Mouse (Mus musculus): ENCODE results near the gene Cplx2. TPM values are rescaled to one million over a fixed set of nuclear protein-coding genes. Genes with fewer than 3 reads are reported as not detected.

The Cplx2 gene
- total RNA-seq (2021): 100 to 1,000 TPM; 798 to 848 TPM
- long read RNA-seq, experiment 1, partial matches to known transcripts: 236 of 270 reads
- long read RNA-seq, experiment 1, other reads (novel, unspliced or antisense): 34 of 270 reads
- long read RNA-seq, experiment 2, full-length matches to known transcripts: 2 of 239 reads
- long read RNA-seq, experiment 2, partial matches to known transcripts: 213 of 239 reads
- long read RNA-seq, experiment 2, other reads (novel, unspliced or antisense): 24 of 239 reads

- peak within 1 kb of the TSS; percentile 95 for H3K27ac ChIP-seq
- TF ChIP-seq CTCF (IDR thresholded peaks at IDR 0.05): no peak
- DNase-seq (ENCODE audit: extremely low spot score in 1 of 2, low spot score in 2 of 2): no peak
- intact Hi-C loops (cut with DNase I): loop anchor here (1.0 to 5.0 kb wide), 4 partner anchors 34 to 256 kb away; no protein-coding TSS in a partner anchor
- H3K4me3 ChIP-seq: peak within 1 kb of the TSS; percentile 54
These were observed at the start of gene Cplx2 for GRCm38 (mm10) chr13:54371049-54371386. Gene Cplx2, plus strand, starts transcription at chr13:54371349.

DNA sequence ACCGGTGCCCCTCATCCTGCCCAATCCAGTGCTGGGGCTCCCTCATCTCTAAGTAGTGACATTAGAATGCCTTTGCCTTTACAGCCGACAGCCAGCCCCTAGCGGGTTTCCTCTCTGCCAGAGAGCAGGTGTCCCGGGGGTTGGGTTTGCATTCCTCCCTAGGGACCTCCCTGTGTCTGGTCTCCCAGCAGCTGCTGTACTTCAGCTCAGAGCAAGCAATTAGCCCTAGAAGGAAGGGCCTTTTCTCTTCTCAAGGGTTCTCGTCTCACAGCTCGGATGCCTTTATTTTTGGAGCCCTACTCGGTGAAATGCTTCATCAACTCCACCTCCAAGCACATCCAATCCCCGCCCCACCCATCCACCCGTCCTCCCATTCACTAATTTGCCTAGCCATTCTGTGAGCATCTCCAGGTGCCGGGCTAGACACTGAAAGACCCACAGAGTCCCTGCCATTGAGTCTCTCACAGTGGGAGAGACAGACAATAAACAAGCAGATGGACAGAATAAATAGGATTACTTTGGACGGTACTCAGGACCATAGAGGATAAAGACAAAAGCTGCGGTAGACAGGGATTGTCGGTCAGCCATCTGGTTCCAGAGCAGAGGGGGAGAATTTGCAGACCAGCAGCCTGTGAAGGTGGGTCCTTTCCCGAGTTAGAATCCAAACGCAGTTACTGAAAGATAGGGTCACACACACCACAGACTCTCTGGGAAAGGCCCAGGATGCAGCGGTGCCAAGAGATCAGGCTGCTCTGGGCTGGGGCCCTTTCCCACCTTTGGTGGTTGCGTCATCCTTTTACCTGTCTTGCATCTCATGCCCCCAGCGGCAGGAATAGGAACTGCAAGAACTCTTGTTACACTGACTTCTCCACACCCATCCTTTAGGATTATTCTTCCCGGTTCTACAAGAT is 48.5 kb upstream of the Cplx2 start:
- TF ChIP-seq CTCF (IDR thresholded peaks at IDR 0.05): peak; percentile 74
- peak; percentile 66 to 70 for DNase-seq (ENCODE audit: extremely low spot score in 1 of 2, low spot score in 2 of 2)
- peak overlapping the region; percentile 29; the same call in 1 of the 2 replicates for H3K27ac ChIP-seq
- H3K4me3 ChIP-seq: no peak overlapping the region
- intact Hi-C loops (cut with DNase I): loop anchor here (5.0 kb wide), 1 partner anchor 125 kb away; no protein-coding TSS in a partner anchor

DNA sequence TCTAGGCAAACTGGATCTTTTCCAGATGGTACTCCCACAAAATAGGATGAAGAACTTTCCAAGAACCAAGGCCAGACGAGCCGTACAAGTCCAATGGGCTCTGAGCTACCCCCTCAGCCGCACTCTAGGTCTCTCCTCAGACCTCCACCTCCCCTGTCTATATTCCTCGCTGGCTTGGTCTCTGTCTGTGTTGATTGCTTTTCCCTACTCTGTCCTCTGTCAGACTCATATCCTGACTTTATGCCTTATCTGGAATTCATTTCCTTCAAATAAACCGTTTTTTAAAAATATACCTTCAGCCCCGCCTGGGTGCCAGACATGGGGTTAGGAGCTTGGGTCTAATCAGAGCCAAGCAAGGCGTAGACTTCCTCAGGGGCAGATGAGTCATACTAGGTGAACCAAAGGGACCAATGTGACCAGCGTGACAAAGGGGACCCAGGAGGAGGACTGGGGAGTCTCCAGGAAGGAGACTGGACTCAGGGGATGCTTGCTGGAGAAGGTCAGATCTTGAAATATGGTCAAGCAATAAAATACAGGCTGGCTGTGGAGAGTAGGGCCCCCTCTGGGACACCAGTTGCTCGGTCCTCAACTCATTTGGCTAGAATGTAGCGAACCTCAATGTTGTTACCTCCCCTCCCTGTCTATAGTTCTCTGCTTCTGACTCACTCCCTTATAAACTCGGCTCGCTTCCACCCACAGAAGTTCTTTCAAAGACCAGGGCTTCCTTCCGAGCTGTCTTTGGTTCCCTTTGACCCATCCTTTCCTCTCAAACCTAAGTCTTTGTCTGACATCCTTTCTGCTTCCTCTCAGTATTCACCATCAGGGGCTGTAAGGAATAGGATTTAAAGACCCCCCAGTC is 47.6 kb upstream of the Cplx2 start:
- H3K4me3 ChIP-seq: no peak overlapping the region
- intact Hi-C loops (cut with DNase I): loop anchor here (5.0 kb wide), 1 partner anchor 124 kb away; no protein-coding TSS in a partner anchor
- TF ChIP-seq CTCF (IDR thresholded peaks at IDR 0.05): no peak
- no peak for DNase-seq (ENCODE audit: extremely low spot score in 1 of 2, low spot score in 2 of 2)
- H3K27ac ChIP-seq: peak overlapping the region; percentile 28

- peak overlapping the region; percentile 28; the same call in 1 of the 2 replicates for H3K27ac ChIP-seq
- H3K4me3 ChIP-seq: no peak overlapping the region
- no peak for TF ChIP-seq CTCF (IDR thresholded peaks at IDR 0.05)
- intact Hi-C loops (cut with DNase I): loop anchor here (5.0 kb wide), 1 partner anchor 123 kb away; no protein-coding TSS in a partner anchor
- DNase-seq (ENCODE audit: extremely low spot score in 1 of 2, low spot score in 2 of 2): no peak
These were observed 47.0 kb upstream of the Cplx2 start for GRCm38 (mm10) chr13:54324178-54324577.

- intact Hi-C loops (cut with DNase I): no loop called here
- Histone ChIP-seq H3K27ac (peak overlapping the region; percentile 34; the same call in 1 of the 2 replicates), H3K4me3 (no peak overlapping the region)
- peak; percentile 38 to 56 for DNase-seq (ENCODE audit: extremely low spot score in 1 of 2, low spot score in 2 of 2)
- no peak for TF ChIP-seq CTCF (IDR thresholded peaks at IDR 0.05)
These were observed 45.3 kb upstream of the Cplx2 start for GRCm38 (mm10) chr13:54325814-54326213.

GRCm38 (mm10) chr13:54326686-54327447 is 44.3 kb upstream of the Cplx2 start:
- intact Hi-C loops (cut with DNase I): no loop called here

DNA sequence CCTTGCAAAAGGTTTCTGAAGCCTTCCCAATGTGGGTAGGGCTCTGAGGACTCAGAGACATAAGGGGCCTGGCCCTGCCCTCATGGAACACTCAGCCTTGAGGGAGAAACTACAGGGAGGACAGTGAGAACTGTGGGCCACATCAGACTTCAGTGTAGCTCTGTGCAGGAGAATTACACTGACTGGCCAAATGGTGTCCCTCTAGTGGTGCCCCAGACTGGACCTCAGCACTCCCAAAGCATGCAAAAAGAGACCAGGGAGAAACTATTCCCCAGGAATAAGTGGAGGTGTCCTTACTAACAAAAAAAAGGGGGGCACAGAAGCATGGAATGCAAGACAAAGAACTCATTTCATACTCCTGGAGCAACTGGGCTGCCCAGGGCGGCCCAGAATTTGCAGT is 43.1 kb upstream of the Cplx2 start:
- no peak for DNase-seq (ENCODE audit: extremely low spot score in 1 of 2, low spot score in 2 of 2)
- no peak overlapping the region for H3K27ac ChIP-seq
- TF ChIP-seq CTCF (IDR thresholded peaks at IDR 0.05): peak; percentile 7
- intact Hi-C loops (cut with DNase I): no loop called here
- H3K4me3 ChIP-seq: no peak overlapping the region

More at GRCm38 (mm10) chr13:54326686-54327447, 44.3 kb upstream of the Cplx2 start:
- Histone ChIP-seq H3K27ac (no peak overlapping the region), H3K4me3 (no peak overlapping the region)
- TF ChIP-seq CTCF (IDR thresholded peaks at IDR 0.05): no peak
- no peak for DNase-seq (ENCODE audit: extremely low spot score in 1 of 2, low spot score in 2 of 2)

- DNase-seq (ENCODE audit: extremely low spot score in 1 of 2, low spot score in 2 of 2): no peak
- Histone ChIP-seq H3K4me3 (no peak overlapping the region), H3K27ac (peak overlapping the region; percentile 36; the same call in 1 of the 2 replicates)
- TF ChIP-seq CTCF (IDR thresholded peaks at IDR 0.05): no peak
- intact Hi-C loops (cut with DNase I): no loop called here
These were observed 42.1 kb upstream of the Cplx2 start for GRCm38 (mm10) chr13:54328954-54329490.

DNA sequence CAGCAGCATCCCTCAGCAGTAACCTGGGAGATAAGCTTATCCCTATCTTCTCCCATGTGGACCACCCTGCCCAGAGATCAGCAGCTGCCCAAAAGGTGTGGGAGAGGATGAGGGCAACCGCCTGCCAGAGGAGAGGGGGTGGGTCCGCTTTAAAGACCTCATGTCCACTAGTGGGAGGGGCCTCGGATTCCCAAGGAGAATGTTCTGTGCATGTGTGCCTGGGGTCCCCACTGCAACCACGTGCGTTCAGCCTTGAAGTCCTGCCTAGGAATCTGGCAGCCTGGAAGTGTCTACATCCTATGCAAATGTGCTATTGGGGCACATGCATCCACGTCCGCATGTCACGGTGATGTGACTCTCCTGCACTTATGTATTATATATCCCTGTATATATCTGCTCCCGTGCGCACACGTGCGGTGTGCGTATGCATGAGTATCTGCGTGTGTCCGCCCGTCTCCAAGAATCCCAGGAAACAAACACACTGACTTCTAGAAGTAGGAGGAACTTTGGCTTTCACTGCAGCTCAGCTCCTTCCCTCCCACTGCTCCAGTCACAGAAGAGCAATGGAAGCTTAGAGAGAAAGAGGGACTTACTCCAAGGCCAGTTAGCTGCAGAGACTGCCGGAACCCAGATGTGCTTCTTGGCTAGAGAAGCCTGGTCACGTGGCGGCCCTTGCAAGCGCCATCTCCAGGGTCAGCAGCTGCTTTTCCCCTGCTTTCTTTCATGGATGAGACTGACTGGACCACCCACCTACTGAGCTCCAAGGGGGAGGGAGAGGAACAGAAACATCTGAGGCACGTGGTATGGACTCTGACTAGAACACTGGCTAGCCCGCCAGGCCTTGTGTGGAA is 39.1 kb upstream of the Cplx2 start:
- peak; percentile 45 to 50 for DNase-seq (ENCODE audit: extremely low spot score in 1 of 2, low spot score in 2 of 2)

More for the DNA sequence above, 39.1 kb upstream of the Cplx2 start:
- H3K27ac ChIP-seq: peak overlapping the region; percentile 69
- H3K4me3 ChIP-seq: no peak overlapping the region
- TF ChIP-seq CTCF (IDR thresholded peaks at IDR 0.05): no peak
- intact Hi-C loops (cut with DNase I): no loop called here
